Mouse (Mus musculus) kidney, embryonic 16.5 days (tissue): Measurements from ENCODE around the gene Rrp7a. TPM values are rescaled to one million over a fixed set of nuclear protein-coding genes. Genes with fewer than 3 reads are reported as not detected.
A peak's percentile ranks its signal among the peaks of the same experiment; 100 is the strongest.
"Not testable (repeated sequence)": the region's sequence is repeated elsewhere in the genome, so short reads cannot be mapped to it uniquely, and the experiment has no call there.

Experiments used
- ATAC-seq: fragments of 200-750 bp; cut with Nextera tagmentation; 2 replicates; pipeline ENCODE4 v1.8.0; 2017; ENCODE audit warnings: moderate TSS enrichment; ENCODE audit not compliant: low FRiP score, low TSS enrichment
- H3K27ac ChIP-seq: fragments of 300-500 bp; sonication (generic); 2 replicates; pipeline ENCODE4 v1.5.1; 2014; ENCODE audit warnings: low read length
- H3K27me3 ChIP-seq: fragments of 300-500 bp; sonication (generic); 2 replicates; pipeline ENCODE4 v1.6.1; 2014; ENCODE audit warnings: low read length, control low read depth, mixed read lengths; ENCODE audit not compliant: insufficient read depth
- H3K36me3 ChIP-seq: fragments of 300-500 bp; sonication (generic); 2 replicates; pipeline ENCODE4 v1.6.1; 2014; ENCODE audit warnings: low read length, control low read depth, mixed read lengths; ENCODE audit not compliant: insufficient read depth
- H3K4me1 ChIP-seq: fragments of 300-500 bp; sonication (generic); 2 replicates; pipeline ENCODE4 v1.6.1; 2014; ENCODE audit warnings: low read length, control low read depth, mixed read lengths; ENCODE audit not compliant: insufficient read depth
- H3K4me2 ChIP-seq: fragments of 300-500 bp; sonication (generic); replicated peaks from 2 replicates; pipeline ENCODE4 v1.6.1; 2014; ENCODE audit warnings: low read depth, low read length
- H3K4me3 ChIP-seq: fragments of 300-500 bp; sonication (generic); 2 replicates; pipeline ENCODE4 v1.5.1; 2014; ENCODE audit warnings: mild to moderate bottlenecking, low read length
- H3K9ac ChIP-seq: fragments of 300-500 bp; sonication (generic); replicated peaks from 2 replicates; pipeline ENCODE4 v1.6.1; 2014; ENCODE audit warnings: low read length
- H3K9me3 ChIP-seq: fragments of 300-500 bp; sonication (generic); 2 replicates; pipeline ENCODE4 v1.6.1; 2016; ENCODE audit warnings: low read length, control low read depth
- WGBS: fragments of 180-500 bp; shearing (Covaris S2); extraction: QIAGEN DNeasy Blood & Tissue Kit; methylation state at CpG from one replicate; pipeline ENCODE4 v1.1.7; 2014; 5-methylcytosine and 5-hydroxymethylcytosine counted together
- polyA plus RNA-seq: library from polyadenylated mRNA; unstranded; fragments of >200 nt; fragmentation: Nextera tagmentation; extraction: Ambion mirVana; gene quantifications from 2 replicates; pipeline ENCODE4 v1.2.1, GENCODE M21; 2015

The Rrp7a gene
- polyA plus RNA-seq, 1 experiment from 2014 or later: 67.5 TPM

GRCm38 (mm10) chr15:83145541-83145940 lies 22.9 kb upstream of the Rrp7a start:
- 88% methylated on average over 6 of the region's 6 CpGs for WGBS
- H3K36me3 ChIP-seq: peaks cover 25% of the 10 kb centered on the region
- H3K9me3 ChIP-seq: no peaks in the 10 kb centered on the region
- H3K4me1 ChIP-seq: peaks cover 12% of the 10 kb centered on the region
- no peak overlapping the region for H3K9ac ChIP-seq
- no peak for ATAC-seq
- no peaks in the 10 kb centered on the region for H3K27me3 ChIP-seq
- no peak overlapping the region for H3K27ac ChIP-seq
- no peak overlapping the region for H3K4me3 ChIP-seq
- no peak overlapping the region for H3K4me2 ChIP-seq

- Histone ChIP-seq H3K4me1 (peaks cover 7% of the 10 kb centered on the region), H3K4me2 (no peak overlapping the region), H3K27me3 (no peaks in the 10 kb centered on the region), H3K9me3 (no peaks in the 10 kb centered on the region), H3K9ac (no peak overlapping the region), H3K4me3 (no peak overlapping the region), H3K36me3 (peaks cover 28% of the 10 kb centered on the region), H3K27ac (no peak overlapping the region)
- 63% methylated on average over 5 of the region's 5 CpGs for WGBS
- no peak for ATAC-seq
These were observed 20.3 kb upstream of the Rrp7a start for GRCm38 (mm10) chr15:83142861-83143260.

DNA sequence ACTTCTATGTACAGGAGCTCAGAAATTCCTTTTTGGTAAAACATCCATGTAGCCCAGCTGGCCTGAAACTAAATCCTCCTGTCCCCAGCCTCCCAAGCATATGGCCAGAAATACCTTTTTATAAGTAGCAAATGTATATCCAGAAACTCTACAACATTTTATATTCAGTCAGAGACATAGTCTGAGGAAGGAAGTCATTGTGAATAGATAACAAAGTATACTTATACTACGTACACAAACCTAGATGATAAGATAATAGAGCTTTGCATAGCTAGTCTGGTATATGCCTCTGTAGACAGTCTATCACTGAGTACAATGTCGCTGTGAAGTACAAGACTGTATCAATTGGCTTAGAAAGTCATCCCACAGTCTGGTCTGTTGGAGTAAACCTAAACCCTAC lies 13.1 kb upstream of the Rrp7a start:
- no peak overlapping the region for H3K9ac ChIP-seq
- WGBS: 90% methylated on average over 2 of the region's 2 CpGs
- H3K4me3 ChIP-seq: no peak overlapping the region
- H3K4me2 ChIP-seq: no peak overlapping the region
- ATAC-seq: no peak
- H3K4me1 ChIP-seq: no peaks in the 10 kb centered on the region
- H3K36me3 ChIP-seq: peaks cover 69% of the 10 kb centered on the region
- no peak overlapping the region for H3K27ac ChIP-seq
- no peaks in the 10 kb centered on the region for H3K27me3 ChIP-seq
- no peaks in the 10 kb centered on the region for H3K9me3 ChIP-seq

- Histone ChIP-seq H3K4me3 (no peak overlapping the region), H3K9ac (no peak overlapping the region), H3K36me3 (peaks cover 69% of the 10 kb centered on the region), H3K27ac (no peak overlapping the region), H3K9me3 (no peaks in the 10 kb centered on the region), H3K4me2 (no peak overlapping the region), H3K27me3 (no peaks in the 10 kb centered on the region), H3K4me1 (no peaks in the 10 kb centered on the region)
- 90% methylated on average over 6 of the region's 6 CpGs for WGBS
- ATAC-seq: no peak
These were observed 12.1 kb upstream of the Rrp7a start for GRCm38 (mm10) chr15:83134671-83135070.

DNA sequence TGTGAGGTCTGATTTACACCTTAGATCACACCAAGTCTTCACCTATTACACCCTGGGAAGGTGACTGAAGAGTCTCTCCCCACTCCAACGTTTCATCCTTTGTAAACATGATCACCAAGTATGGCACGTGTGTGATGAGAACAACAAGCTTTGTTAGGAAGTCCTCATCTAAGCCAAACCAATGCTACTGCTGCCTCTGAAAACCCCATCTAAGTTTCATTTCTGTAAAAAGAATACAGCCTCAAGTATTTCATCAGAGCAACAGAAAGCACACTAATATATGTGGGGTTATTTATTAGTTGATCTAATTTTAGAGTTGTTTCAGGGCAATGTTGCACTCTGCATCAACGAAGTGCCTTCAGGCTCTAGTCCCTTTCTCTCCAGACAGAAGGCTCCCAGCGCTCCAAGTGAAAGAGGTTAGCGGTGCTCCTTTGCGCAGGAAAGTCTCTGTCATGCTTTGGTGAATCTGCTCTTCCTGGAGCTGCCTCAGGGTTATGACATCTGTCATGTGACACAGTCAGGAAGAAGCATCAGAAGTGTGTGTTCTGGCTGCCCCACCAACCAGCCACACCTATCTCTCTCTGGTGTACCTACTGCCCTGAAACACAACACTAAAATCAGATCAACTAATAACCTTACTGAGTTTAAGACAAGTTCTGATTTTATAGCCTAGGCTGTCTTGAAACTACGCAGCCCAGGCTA lies 7.1 kb upstream of the Rrp7a start:
- 87% methylated on average over 7 of the region's 7 CpGs for WGBS
- H3K9me3 ChIP-seq: no peaks in the 10 kb centered on the region
- H3K4me3 ChIP-seq: no peak overlapping the region
- peaks cover 83% of the 10 kb centered on the region for H3K36me3 ChIP-seq
- no peak for ATAC-seq
- no peak overlapping the region for H3K9ac ChIP-seq
- H3K27ac ChIP-seq: no peak overlapping the region
- no peak overlapping the region for H3K4me2 ChIP-seq
- no peaks in the 10 kb centered on the region for H3K4me1 ChIP-seq
- H3K27me3 ChIP-seq: no peaks in the 10 kb centered on the region

DNA sequence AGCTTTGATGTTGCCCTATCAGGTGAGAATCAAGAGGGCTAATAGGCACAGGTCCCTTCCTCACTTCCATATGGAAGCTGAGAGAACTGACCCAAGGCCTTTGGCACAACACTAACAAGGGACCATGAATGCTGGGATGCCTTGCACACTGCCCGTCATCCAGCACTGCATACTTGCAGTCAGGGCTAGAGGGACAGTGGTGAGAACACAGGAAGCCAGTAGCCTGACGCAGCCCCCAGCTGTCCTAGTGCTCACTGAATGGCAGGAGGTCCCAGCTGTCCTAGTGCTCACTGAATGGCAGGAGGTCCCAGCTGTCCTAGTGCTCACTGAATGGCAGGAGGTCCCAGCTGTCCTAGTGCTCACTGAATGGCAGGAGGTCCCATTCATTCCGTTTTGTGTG lies 4.4 kb upstream of the Rrp7a start:
- not testable (repeated sequence) for H3K9me3 ChIP-seq, H3K4me1 ChIP-seq, H3K9ac ChIP-seq, H3K4me3 ChIP-seq, H3K27ac ChIP-seq, ATAC-seq, H3K27me3 ChIP-seq, H3K4me2 ChIP-seq
- WGBS: 79% methylated on average over 3 of the region's 3 CpGs
- H3K36me3 ChIP-seq: peaks cover 59% of the 10 kb centered on the region

DNA sequence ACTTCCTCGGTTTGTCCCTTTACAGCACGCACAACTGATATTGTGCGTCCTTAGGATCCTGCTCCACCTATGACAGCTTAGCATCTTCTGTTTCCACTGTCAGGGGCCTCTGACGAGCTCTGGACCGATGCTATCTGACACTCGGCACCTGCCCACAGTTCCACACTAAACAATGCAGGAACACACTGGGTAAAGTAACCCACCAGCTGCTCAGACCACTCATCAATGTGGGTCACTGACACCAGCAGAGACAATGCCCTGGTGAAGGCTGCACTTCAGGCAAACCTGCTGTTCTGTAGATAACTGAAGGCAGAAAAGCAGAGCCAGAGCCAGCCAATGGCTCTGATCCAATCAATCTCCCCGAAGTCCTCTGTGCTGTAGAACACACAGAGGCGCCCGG lies 4.0 kb upstream of the Rrp7a start:
- Histone ChIP-seq H3K4me1 (peaks cover 2% of the 10 kb centered on the region; the same call in 1 of the 2 replicates), H3K27me3 (no peaks in the 10 kb centered on the region), H3K4me2 (no peak overlapping the region), H3K9ac (no peak overlapping the region), H3K9me3 (no peaks in the 10 kb centered on the region), H3K27ac (no peak overlapping the region), H3K4me3 (no peak overlapping the region), H3K36me3 (peaks cover 54% of the 10 kb centered on the region)
- 95% methylated on average over 9 of the region's 9 CpGs for WGBS
- ATAC-seq: no peak

DNA sequence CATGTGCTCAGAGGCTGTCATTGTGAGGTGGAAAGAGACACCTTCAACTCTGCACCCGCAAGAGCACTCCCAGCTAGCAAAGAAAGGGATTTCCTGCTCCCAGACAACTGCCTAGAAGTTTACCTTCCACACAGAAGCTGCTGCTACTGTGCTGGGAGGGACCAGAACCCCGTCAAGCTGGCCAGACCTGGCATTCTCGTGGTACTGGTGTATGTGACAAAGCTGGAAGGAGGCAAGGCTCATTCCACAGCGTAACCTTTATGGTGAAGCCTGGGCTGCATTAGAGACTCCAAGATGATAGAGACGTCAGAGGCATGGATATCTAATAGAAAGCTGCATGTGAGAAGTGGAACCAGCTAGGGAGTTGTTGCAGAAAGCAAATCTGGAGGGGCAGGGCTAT lies 2.0 kb upstream of the Rrp7a start:
- Histone ChIP-seq H3K9me3 (no peaks in the 10 kb centered on the region), H3K27me3 (no peaks in the 10 kb centered on the region), H3K27ac (no peak overlapping the region), H3K36me3 (peaks cover 50% of the 10 kb centered on the region), H3K4me2 (no peak overlapping the region), H3K4me3 (no peak overlapping the region), H3K4me1 (peaks cover 4% of the 10 kb centered on the region; the same call in 1 of the 2 replicates), H3K9ac (no peak overlapping the region)
- no peak for ATAC-seq
- WGBS: 69% methylated on average over 5 of the region's 5 CpGs

DNA sequence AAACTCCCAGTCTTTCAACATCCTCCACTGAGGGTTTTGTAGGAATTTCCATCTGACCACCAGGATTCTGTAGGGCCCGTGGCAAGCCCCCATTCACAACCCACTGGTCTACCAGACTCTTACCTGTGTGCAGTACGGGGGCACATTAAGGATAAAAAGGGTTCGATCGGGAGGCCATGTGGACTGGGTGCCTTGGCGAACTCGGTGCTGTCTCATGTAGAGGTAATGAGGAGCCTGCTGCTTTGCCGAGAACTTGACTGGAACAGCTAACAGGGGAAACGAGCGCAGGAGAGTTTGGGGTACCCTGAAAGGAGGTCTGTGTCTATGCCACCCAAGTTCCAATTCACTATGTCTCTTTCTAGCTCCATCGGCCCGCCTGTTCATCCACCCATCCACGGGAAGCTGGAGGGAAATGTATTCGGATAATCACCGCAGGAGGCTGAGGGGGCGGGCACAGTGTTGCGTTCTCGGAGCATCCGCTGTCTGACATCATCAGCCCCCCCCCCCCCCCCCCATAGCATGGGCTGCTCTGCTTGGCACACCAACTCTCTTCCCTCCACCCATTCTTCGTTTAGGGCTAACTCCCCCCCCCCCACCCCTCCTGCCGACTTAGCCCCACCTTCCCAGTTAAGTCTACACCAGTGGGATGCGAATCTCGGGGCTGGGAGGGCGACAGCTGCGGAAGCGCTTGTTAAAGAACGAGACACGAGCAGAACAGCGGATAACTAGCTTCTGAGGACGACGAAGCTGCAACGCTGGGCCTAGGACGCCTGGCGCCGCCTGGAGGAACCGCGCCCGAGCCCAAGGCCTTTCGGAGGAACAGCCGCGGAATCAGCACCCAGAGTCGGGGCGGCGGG lies 664 bp downstream of the Rrp7a start:
- 3% methylated on average over 43 of the region's 43 CpGs for WGBS

DNA sequence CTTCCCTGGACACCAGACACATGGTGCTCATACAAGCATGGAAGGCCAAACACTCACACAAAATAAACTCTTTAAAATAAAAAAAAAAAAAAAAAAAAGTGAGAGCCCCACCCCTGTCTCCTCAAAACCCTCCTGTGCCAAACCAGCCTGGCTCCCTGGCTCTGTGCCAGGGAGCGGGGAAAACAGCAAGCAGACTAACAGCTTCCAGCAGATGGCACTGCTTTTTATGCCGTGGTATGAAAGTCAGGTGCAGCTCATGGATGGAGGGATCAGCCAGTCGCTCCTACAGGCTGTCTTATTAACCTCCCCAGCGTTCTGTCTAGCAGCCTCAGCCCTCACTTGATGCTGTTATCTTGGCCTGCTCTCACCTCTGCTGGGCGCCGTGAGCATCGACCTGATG lies 4.2 kb downstream of the Rrp7a start:
- H3K36me3 ChIP-seq: peaks cover 53% of the 10 kb centered on the region
- ATAC-seq: no peak
- peaks cover 4% of the 10 kb centered on the region; the same call in 1 of the 2 replicates for H3K4me1 ChIP-seq
- WGBS: 70% methylated on average over 7 of the region's 7 CpGs
- no peak overlapping the region for H3K4me3 ChIP-seq
- H3K27ac ChIP-seq: no peak overlapping the region
- H3K4me2 ChIP-seq: no peak overlapping the region
- no peaks in the 10 kb centered on the region for H3K9me3 ChIP-seq
- no peaks in the 10 kb centered on the region for H3K27me3 ChIP-seq
- H3K9ac ChIP-seq: no peak overlapping the region

More for the DNA sequence above, 664 bp downstream of the Rrp7a start:
- peak; percentile 44 for ATAC-seq
- Histone ChIP-seq H3K27ac (peak overlapping the region; percentile 78; the same call in 1 of the 2 replicates), H3K9me3 (no peaks in the 10 kb centered on the region), H3K9ac (peak overlapping the region; percentile 80), H3K36me3 (peaks cover 46% of the 10 kb centered on the region), H3K27me3 (no peaks in the 10 kb centered on the region), H3K4me3 (peak overlapping the region; percentile 97), H3K4me2 (peak overlapping the region; percentile 85), H3K4me1 (peaks cover 4% of the 10 kb centered on the region; the same call in 1 of the 2 replicates)
